Mouse (Mus musculus): Measurements from ENCODE around the gene Egln2.

- TF ChIP-seq POLR2A (IDR thresholded peaks at IDR 0.05; ENCODE audit: borderline replicate concordance, extremely low read depth, low read depth, low read length) (no peak), CTCF (IDR thresholded peaks at IDR 0.05; ENCODE audit: insufficient read depth, low read length) (no peak)
Measured at GRCm38 (mm10) chr7:27118033-27118511, 48.5 kb downstream of the Egln2 start.
